Mouse (Mus musculus) stomach, postnatal 0 days (tissue): ENCODE results near the gene Nxt2. TPM values are rescaled to one million over a fixed set of nuclear protein-coding genes. Genes with fewer than 3 reads are reported as not detected.

Experiments used
- ATAC-seq: fragments of 200-750 bp; cut with Nextera tagmentation; 2 replicates; pipeline ENCODE4 v1.8.0; 2017; ENCODE audit not compliant: low FRiP score, low TSS enrichment
- DNase-seq: peaks from one replicate; pipeline ENCODE4 v3.0.0-alpha.2; 2016; ENCODE audit warnings: low spot score
- H3K27ac ChIP-seq: fragments of 300-500 bp; sonication (generic); replicated peaks from 2 replicates; pipeline ENCODE4 v1.5.1; 2014; ENCODE audit warnings: mild to moderate bottlenecking, control low read depth
- H3K27me3 ChIP-seq: fragments of 300-500 bp; sonication (generic); 2 replicates; pipeline ENCODE4 v1.6.1; 2014; ENCODE audit warnings: low read length; ENCODE audit not compliant: control insufficient read depth, insufficient read depth
- H3K36me3 ChIP-seq: fragments of 300-500 bp; sonication (generic); 2 replicates; pipeline ENCODE4 v1.6.1; 2014; ENCODE audit warnings: low read length, mixed read lengths; ENCODE audit not compliant: control insufficient read depth, insufficient read depth
- H3K4me1 ChIP-seq: fragments of 300-500 bp; sonication (generic); replicated peaks from 2 replicates; pipeline ENCODE4 v1.6.1; 2014; ENCODE audit warnings: antibody characterized with exemption; ENCODE audit not compliant: control insufficient read depth, insufficient read depth
- H3K4me2 ChIP-seq: fragments of 300-500 bp; sonication (generic); replicated peaks from 2 replicates; pipeline ENCODE4 v1.6.1; 2014; ENCODE audit warnings: low read depth, mild to moderate bottlenecking, control low read depth, moderate library complexity
- H3K4me3 ChIP-seq: fragments of 300-500 bp; sonication (generic); 2 replicates; pipeline ENCODE4 v1.5.1; 2014; ENCODE audit warnings: low read depth, low read length, control low read depth
- H3K9ac ChIP-seq: fragments of 300-500 bp; sonication (generic); 2 replicates; pipeline ENCODE4 v1.6.1; 2014; ENCODE audit warnings: mild to moderate bottlenecking, low read length, control low read depth, mixed read lengths
- H3K9me3 ChIP-seq: fragments of 300-500 bp; sonication (generic); 2 replicates; pipeline ENCODE4 v1.6.1; 2016; ENCODE audit warnings: low read length; ENCODE audit not compliant: control insufficient read depth
- CTCF ChIP-seq: IDR thresholded peaks from 2 replicates; pipeline ENCODE4 v1.5.1; 2016; ENCODE audit warnings: antibody characterized with exemption, low read depth, mild to moderate bottlenecking, moderate library complexity
- EP300 ChIP-seq: optimal IDR thresholded peaks from 2 replicates; pipeline ENCODE3; 2016; ENCODE audit warnings: antibody characterized with exemption
- WGBS: fragments of 180-500 bp; shearing (Covaris S2); extraction: QIAGEN DNeasy Blood & Tissue Kit; methylation state at CpG from one replicate; pipeline ENCODE4 v1.1.7; 2014; 5-methylcytosine and 5-hydroxymethylcytosine counted together
- polyA plus RNA-seq: library from polyadenylated mRNA; unstranded; fragments of >200 nt; fragmentation: Nextera tagmentation; extraction: Ambion mirVana; gene quantifications from 2 replicates; pipeline ENCODE4 v1.2.1, GENCODE M21; 2015

Gene Nxt2
- polyA plus RNA-seq, 1 experiment from 2014 or later = 16.8 TPM

- ATAC-seq = no peak
- DNase-seq = no peak
Measured at GRCm38 (mm10) chrX:142237101-142237500, 10.5 kb downstream of the Nxt2 start.

GRCm38 (mm10) chrX:142245682-142246327 lies 19.2 kb downstream of the Nxt2 start:
- WGBS = 57% methylated on average over 5 of the region's 5 CpGs
- H3K27ac ChIP-seq = no peak overlapping the region
- no peak overlapping the region for H3K9ac ChIP-seq
- no peaks in the 10 kb centered on the region for H3K4me1 ChIP-seq
- ATAC-seq (no peak), DNase-seq (no peak)
- H3K9me3 ChIP-seq = no peaks in the 10 kb centered on the region
- H3K27me3 ChIP-seq = no peaks in the 10 kb centered on the region
- no peak overlapping the region for H3K4me3 ChIP-seq
- no peak for TF ChIP-seq CTCF
- no peaks in the 10 kb centered on the region for H3K36me3 ChIP-seq
- H3K4me2 ChIP-seq = no peak overlapping the region

More at GRCm38 (mm10) chrX:142237101-142237500, 10.5 kb downstream of the Nxt2 start:
- no peaks in the 10 kb centered on the region for H3K4me1 ChIP-seq
- 43% methylated on average over 2 of the region's 2 CpGs for WGBS
- H3K4me3 ChIP-seq = no peak overlapping the region
- H3K4me2 ChIP-seq = no peak overlapping the region
- H3K27ac ChIP-seq = no peak overlapping the region
- no peaks in the 10 kb centered on the region for H3K27me3 ChIP-seq
- no peaks in the 10 kb centered on the region for H3K36me3 ChIP-seq
- no peaks in the 10 kb centered on the region for H3K9me3 ChIP-seq
- no peak overlapping the region for H3K9ac ChIP-seq
- TF ChIP-seq CTCF = peak; percentile 64
- no peak for TF ChIP-seq EP300

GRCm38 (mm10) chrX:142250008-142250736 lies 23.6 kb downstream of the Nxt2 start:
- Histone ChIP-seq H3K27me3 (no peaks in the 10 kb centered on the region), H3K27ac (no peak overlapping the region), H3K36me3 (no peaks in the 10 kb centered on the region), H3K9ac (no peak overlapping the region), H3K9me3 (no peaks in the 10 kb centered on the region), H3K4me1 (no peaks in the 10 kb centered on the region), H3K4me2 (no peak overlapping the region), H3K4me3 (no peak overlapping the region)
- ATAC-seq (no peak), DNase-seq (peak; percentile 16)
- TF ChIP-seq EP300 (no peak), CTCF (no peak)
- WGBS = 73% methylated on average over 7 of the region's 7 CpGs

GRCm38 (mm10) chrX:142276031-142276430 lies 49.5 kb downstream of the Nxt2 start:
- Histone ChIP-seq H3K4me1 (no peaks in the 10 kb centered on the region), H3K36me3 (no peaks in the 10 kb centered on the region), H3K27me3 (no peaks in the 10 kb centered on the region), H3K9ac (no peak overlapping the region), H3K27ac (no peak overlapping the region), H3K9me3 (no peaks in the 10 kb centered on the region), H3K4me3 (no peak overlapping the region), H3K4me2 (no peak overlapping the region)
- DNase-seq = no peak
- 49% methylated on average over 3 of the region's 3 CpGs for WGBS
- ATAC-seq = no peak
- TF ChIP-seq CTCF (no peak), EP300 (no peak)

- Histone ChIP-seq H3K36me3 (no peaks in the 10 kb centered on the region), H3K9ac (no peak overlapping the region), H3K4me2 (no peak overlapping the region), H3K27ac (no peak overlapping the region), H3K9me3 (no peaks in the 10 kb centered on the region), H3K27me3 (no peaks in the 10 kb centered on the region), H3K4me3 (no peak overlapping the region), H3K4me1 (no peaks in the 10 kb centered on the region)
- no peak for ATAC-seq
- DNase-seq = no peak
- 27% methylated on average over 3 of the region's 3 CpGs for WGBS
- TF ChIP-seq EP300 (no peak), CTCF (no peak)
Measured at GRCm38 (mm10) chrX:142276573-142276972, 50.0 kb downstream of the Nxt2 start.

GRCm38 (mm10) chrX:142285905-142286304 lies 59.3 kb downstream of the Nxt2 start:
- no peaks in the 10 kb centered on the region for H3K4me1 ChIP-seq
- WGBS = 49% methylated on average over 5 of the region's 5 CpGs
- H3K36me3 ChIP-seq = no peaks in the 10 kb centered on the region
- no peak overlapping the region for H3K27ac ChIP-seq
- no peak overlapping the region for H3K9ac ChIP-seq
- H3K9me3 ChIP-seq = no peaks in the 10 kb centered on the region
- H3K4me2 ChIP-seq = no peak overlapping the region
- no peak for TF ChIP-seq EP300
- no peaks in the 10 kb centered on the region for H3K27me3 ChIP-seq
- H3K4me3 ChIP-seq = no peak overlapping the region
- ATAC-seq (no peak), DNase-seq (no peak)

Other genes with a start within 250 kb of the Nxt2 start
- gene Gucy2f, start 29.8 kb upstream of the Nxt2 start, polyA plus RNA-seq = 0.02 TPM in 1 of 2 replicates, not detected in the other
- 11.3 and 11.8 TPM in 2 replicates for gene Kcne1l, start 79.5 kb downstream of the Nxt2 start, polyA plus RNA-seq
- 7.9 and 9.1 TPM in 2 replicates for gene Acsl4, start 163.8 kb downstream of the Nxt2 start, polyA plus RNA-seq